Mouse (Mus musculus): Measurements from ENCODE around the gene Gstt4. TPM values are rescaled to one million over a fixed set of nuclear protein-coding genes. Genes with fewer than 3 reads are reported as not detected.

The Gstt4 gene
- polyA plus RNA-seq, 1 experiment from 2014 or later: not detected

- DNase-seq: no peak
- peaks cover 14% of the 10 kb centered on the region; the same call in 1 of the 2 replicates for H3K36me3 ChIP-seq (ENCODE audit: control insufficient read depth, insufficient read depth, low read length)
- no peaks in the 10 kb centered on the region for H3K9me3 ChIP-seq (ENCODE audit: control insufficient read depth, low read length)
- ATAC-seq (ENCODE audit: low FRiP score, low TSS enrichment): no peak
- peaks cover 12% of the 10 kb centered on the region for H3K4me1 ChIP-seq (ENCODE audit: control insufficient read depth, insufficient read depth, low read length)
- H3K9ac ChIP-seq (replicated peaks; ENCODE audit: low read length): no peak overlapping the region
- H3K27ac ChIP-seq (replicated peaks; ENCODE audit: low read depth, low read length): no peak overlapping the region
- WGBS: 91% methylated on average over 15 of the region's 15 CpGs
- H3K27me3 ChIP-seq (ENCODE audit: control insufficient read depth, insufficient read depth, low read length): no peaks in the 10 kb centered on the region
- H3K4me2 ChIP-seq (ENCODE audit: low read length): no peak overlapping the region
- H3K4me3 ChIP-seq (replicated peaks; ENCODE audit: low read depth, low read length): no peak overlapping the region
These were observed 33.2 kb upstream of the Gstt4 start for GRCm38 (mm10) chr10:75855416-75855981.

- H3K36me3 ChIP-seq (ENCODE audit: control insufficient read depth, insufficient read depth, low read length): peaks cover 14% of the 10 kb centered on the region; the same call in 1 of the 2 replicates
- no peaks in the 10 kb centered on the region for H3K27me3 ChIP-seq (ENCODE audit: control insufficient read depth, insufficient read depth, low read length)
- 95% methylated on average over 6 of the region's 6 CpGs for WGBS
- H3K4me3 ChIP-seq (replicated peaks; ENCODE audit: low read depth, low read length): no peak overlapping the region
- no peaks in the 10 kb centered on the region for H3K9me3 ChIP-seq (ENCODE audit: control insufficient read depth, low read length)
- no peak overlapping the region for H3K27ac ChIP-seq (replicated peaks; ENCODE audit: low read depth, low read length)
- no peak overlapping the region for H3K9ac ChIP-seq (replicated peaks; ENCODE audit: low read length)
- H3K4me2 ChIP-seq (ENCODE audit: low read length): no peak overlapping the region
- H3K4me1 ChIP-seq (ENCODE audit: control insufficient read depth, insufficient read depth, low read length): peaks cover 9% of the 10 kb centered on the region
- DNase-seq (no peak), ATAC-seq (ENCODE audit: low FRiP score, low TSS enrichment) (no peak)
These were observed 32.4 kb upstream of the Gstt4 start for GRCm38 (mm10) chr10:75854791-75855190.

GRCm38 (mm10) chr10:75854096-75854495 is 31.8 kb upstream of the Gstt4 start:
- Histone ChIP-seq H3K27me3 (ENCODE audit: control insufficient read depth, insufficient read depth, low read length) (no peaks in the 10 kb centered on the region), H3K4me2 (ENCODE audit: low read length) (no peak overlapping the region), H3K9ac (replicated peaks; ENCODE audit: low read length) (no peak overlapping the region), H3K36me3 (ENCODE audit: control insufficient read depth, insufficient read depth, low read length) (peaks cover 14% of the 10 kb centered on the region; the same call in 1 of the 2 replicates), H3K4me1 (ENCODE audit: control insufficient read depth, insufficient read depth, low read length) (peaks cover 12% of the 10 kb centered on the region), H3K9me3 (ENCODE audit: control insufficient read depth, low read length) (no peaks in the 10 kb centered on the region), H3K27ac (replicated peaks; ENCODE audit: low read depth, low read length) (no peak overlapping the region), H3K4me3 (replicated peaks; ENCODE audit: low read depth, low read length) (no peak overlapping the region)
- WGBS: 51% methylated on average over 5 of the region's 5 CpGs
- ATAC-seq (ENCODE audit: low FRiP score, low TSS enrichment) (no peak), DNase-seq (no peak)

- Histone ChIP-seq H3K27ac (replicated peaks; ENCODE audit: low read depth, low read length) (no peak overlapping the region), H3K9ac (replicated peaks; ENCODE audit: low read length) (no peak overlapping the region), H3K4me3 (replicated peaks; ENCODE audit: low read depth, low read length) (no peak overlapping the region), H3K4me2 (ENCODE audit: low read length) (no peak overlapping the region), H3K9me3 (ENCODE audit: control insufficient read depth, low read length) (no peaks in the 10 kb centered on the region), H3K36me3 (ENCODE audit: control insufficient read depth, insufficient read depth, low read length) (peaks cover 14% of the 10 kb centered on the region; the same call in 1 of the 2 replicates), H3K27me3 (ENCODE audit: control insufficient read depth, insufficient read depth, low read length) (no peaks in the 10 kb centered on the region), H3K4me1 (ENCODE audit: control insufficient read depth, insufficient read depth, low read length) (peaks cover 8% of the 10 kb centered on the region; the same call in 1 of the 2 replicates)
- ATAC-seq (ENCODE audit: low FRiP score, low TSS enrichment): peak; percentile 48; the same call in 1 of the 2 replicates
- 22% methylated on average over 10 of the region's 10 CpGs for WGBS
- DNase-seq: peak; percentile 91
These were observed 31.1 kb upstream of the Gstt4 start for GRCm38 (mm10) chr10:75853452-75853851.

GRCm38 (mm10) chr10:75852539-75853125 is 30.3 kb upstream of the Gstt4 start:
- Histone ChIP-seq H3K4me2 (ENCODE audit: low read length) (no peak overlapping the region), H3K4me1 (ENCODE audit: control insufficient read depth, insufficient read depth, low read length) (0 out of 2 replicates have a peak, but pooled peaks cover 5% of the 10 kb centered on the region), H3K27ac (replicated peaks; ENCODE audit: low read depth, low read length) (no peak overlapping the region), H3K4me3 (replicated peaks; ENCODE audit: low read depth, low read length) (no peak overlapping the region), H3K9ac (replicated peaks; ENCODE audit: low read length) (no peak overlapping the region), H3K27me3 (ENCODE audit: control insufficient read depth, insufficient read depth, low read length) (no peaks in the 10 kb centered on the region), H3K9me3 (ENCODE audit: control insufficient read depth, low read length) (no peaks in the 10 kb centered on the region), H3K36me3 (ENCODE audit: control insufficient read depth, insufficient read depth, low read length) (peaks cover 11% of the 10 kb centered on the region; the same call in 1 of the 2 replicates)
- 97% methylated on average over 12 of the region's 12 CpGs for WGBS
- ATAC-seq (ENCODE audit: low FRiP score, low TSS enrichment) (no peak), DNase-seq (no peak)

GRCm38 (mm10) chr10:75851681-75852080 is 29.3 kb upstream of the Gstt4 start:
- peaks cover 2% of the 10 kb centered on the region; the same call in 1 of the 2 replicates for H3K36me3 ChIP-seq (ENCODE audit: control insufficient read depth, insufficient read depth, low read length)
- WGBS: 34% methylated on average over 3 of the region's 3 CpGs
- no peak overlapping the region for H3K9ac ChIP-seq (replicated peaks; ENCODE audit: low read length)
- H3K27me3 ChIP-seq (ENCODE audit: control insufficient read depth, insufficient read depth, low read length): no peaks in the 10 kb centered on the region
- no peak for DNase-seq
- no peak overlapping the region for H3K4me2 ChIP-seq (ENCODE audit: low read length)
- no peak overlapping the region for H3K27ac ChIP-seq (replicated peaks; ENCODE audit: low read depth, low read length)
- no peak overlapping the region for H3K4me3 ChIP-seq (replicated peaks; ENCODE audit: low read depth, low read length)
- 0 out of 2 replicates have a peak, but pooled peaks cover 5% of the 10 kb centered on the region for H3K4me1 ChIP-seq (ENCODE audit: control insufficient read depth, insufficient read depth, low read length)
- ATAC-seq (ENCODE audit: low FRiP score, low TSS enrichment): no peak
- H3K9me3 ChIP-seq (ENCODE audit: control insufficient read depth, low read length): no peaks in the 10 kb centered on the region

GRCm38 (mm10) chr10:75851076-75851475 is 28.7 kb upstream of the Gstt4 start:
- DNase-seq: no peak
- ATAC-seq (ENCODE audit: low FRiP score, low TSS enrichment): no peak
- Histone ChIP-seq H3K27me3 (ENCODE audit: control insufficient read depth, insufficient read depth, low read length) (no peaks in the 10 kb centered on the region), H3K9me3 (ENCODE audit: control insufficient read depth, low read length) (no peaks in the 10 kb centered on the region), H3K9ac (replicated peaks; ENCODE audit: low read length) (no peak overlapping the region), H3K36me3 (ENCODE audit: control insufficient read depth, insufficient read depth, low read length) (no peaks in the 10 kb centered on the region), H3K27ac (replicated peaks; ENCODE audit: low read depth, low read length) (no peak overlapping the region), H3K4me2 (ENCODE audit: low read length) (no peak overlapping the region), H3K4me1 (ENCODE audit: control insufficient read depth, insufficient read depth, low read length) (0 out of 2 replicates have a peak, but pooled peaks cover 5% of the 10 kb centered on the region), H3K4me3 (replicated peaks; ENCODE audit: low read depth, low read length) (no peak overlapping the region)
- WGBS: 7% methylated on average over 6 of the region's 6 CpGs

- H3K9ac ChIP-seq (replicated peaks; ENCODE audit: low read length): no peak overlapping the region
- H3K4me3 ChIP-seq (replicated peaks; ENCODE audit: low read depth, low read length): no peak overlapping the region
- no peak for ATAC-seq (ENCODE audit: low FRiP score, low TSS enrichment)
- DNase-seq: no peak
- no peaks in the 10 kb centered on the region for H3K9me3 ChIP-seq (ENCODE audit: control insufficient read depth, low read length)
- 0 out of 2 replicates have a peak, but pooled peaks cover 5% of the 10 kb centered on the region for H3K4me1 ChIP-seq (ENCODE audit: control insufficient read depth, insufficient read depth, low read length)
- 24% methylated on average over 3 of the region's 3 CpGs for WGBS
- H3K36me3 ChIP-seq (ENCODE audit: control insufficient read depth, insufficient read depth, low read length): no peaks in the 10 kb centered on the region
- no peak overlapping the region for H3K27ac ChIP-seq (replicated peaks; ENCODE audit: low read depth, low read length)
- H3K27me3 ChIP-seq (ENCODE audit: control insufficient read depth, insufficient read depth, low read length): no peaks in the 10 kb centered on the region
- no peak overlapping the region for H3K4me2 ChIP-seq (ENCODE audit: low read length)
These were observed 26.0 kb upstream of the Gstt4 start for GRCm38 (mm10) chr10:75848382-75848781.
